Mouse (Mus musculus): Measurements from ENCODE around the gene Gm39115. TPM values are rescaled to one million over a fixed set of nuclear protein-coding genes. Genes with fewer than 3 reads are reported as not detected.
"Not testable (repeated sequence)": the region's sequence is repeated elsewhere in the genome, so short reads cannot be mapped to it uniquely, and the experiment has no call there.

Gm39115 gene
- polyA plus RNA-seq (2014; fragmentation: Nextera tagmentation; extraction: Ambion mirVana), result not detected in 2 replicates

- H3K27ac ChIP-seq (ENCODE audit: low read depth, low read length); ATAC-seq (replicated peaks; ENCODE audit: low FRiP score); H3K9ac ChIP-seq (ENCODE audit: low read length); H3K27me3 ChIP-seq (ENCODE audit: control insufficient read depth, insufficient read depth, low read length); H3K4me3 ChIP-seq (ENCODE audit: low read depth, low read length); DNase-seq (ENCODE audit: low spot score); H3K4me2 ChIP-seq (ENCODE audit: low read depth, low read length, severe bottlenecking); H3K36me3 ChIP-seq (ENCODE audit: control insufficient read depth, insufficient read depth, low read length); H3K4me1 ChIP-seq (replicated peaks; ENCODE audit: control insufficient read depth, insufficient read depth, low read length); H3K9me3 ChIP-seq (ENCODE audit: control insufficient read depth, low read length): not testable (repeated sequence)
- WGBS, result 48% methylated on average over 2 of the region's 2 CpGs
These were observed at the start of gene Gm39115 for GRCm38 (mm10) chr7:142135934-142136333. TSS of gene Gm39115 (minus strand) at chr7:142136034.

DNA sequence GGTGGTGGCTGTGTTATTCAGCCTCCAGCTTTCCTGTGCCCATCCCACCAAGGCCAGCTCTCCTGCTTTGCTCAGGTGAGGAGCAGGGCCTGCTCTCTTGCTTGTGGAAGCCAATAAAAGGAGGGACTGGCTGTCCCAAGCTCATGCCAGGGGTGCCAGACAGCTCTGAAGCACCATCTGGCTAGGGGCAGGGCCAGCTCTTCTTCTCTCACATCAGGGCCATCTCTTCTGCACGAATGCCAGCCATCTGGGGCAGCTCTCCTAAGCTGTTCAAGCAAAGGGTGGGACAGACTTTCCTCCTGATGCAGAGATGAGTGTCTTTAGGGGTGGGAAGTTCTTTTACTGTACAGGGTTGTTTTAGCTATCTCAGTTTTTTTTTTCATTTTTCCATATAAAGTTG lies 45.2 kb upstream of the Gm39115 start:
- ATAC-seq (replicated peaks; ENCODE audit: low FRiP score), result no peak
- H3K27me3 ChIP-seq (ENCODE audit: control insufficient read depth, insufficient read depth, low read length), result no peaks in the 10 kb centered on the region
- no peaks in the 10 kb centered on the region for H3K9me3 ChIP-seq (ENCODE audit: control insufficient read depth, low read length)
- no peak overlapping the region for H3K4me2 ChIP-seq (ENCODE audit: low read depth, low read length, severe bottlenecking)
- no peaks in the 10 kb centered on the region for H3K36me3 ChIP-seq (ENCODE audit: control insufficient read depth, insufficient read depth, low read length)
- no peak for DNase-seq (ENCODE audit: low spot score)
- WGBS, result 53% methylated on average over 1 of the region's 1 CpGs
- H3K9ac ChIP-seq (ENCODE audit: low read length), result no peak overlapping the region
- H3K27ac ChIP-seq (ENCODE audit: low read depth, low read length), result no peak overlapping the region
- no peak overlapping the region for H3K4me3 ChIP-seq (ENCODE audit: low read depth, low read length)
- H3K4me1 ChIP-seq (replicated peaks; ENCODE audit: control insufficient read depth, insufficient read depth, low read length), result no peaks in the 10 kb centered on the region

DNA sequence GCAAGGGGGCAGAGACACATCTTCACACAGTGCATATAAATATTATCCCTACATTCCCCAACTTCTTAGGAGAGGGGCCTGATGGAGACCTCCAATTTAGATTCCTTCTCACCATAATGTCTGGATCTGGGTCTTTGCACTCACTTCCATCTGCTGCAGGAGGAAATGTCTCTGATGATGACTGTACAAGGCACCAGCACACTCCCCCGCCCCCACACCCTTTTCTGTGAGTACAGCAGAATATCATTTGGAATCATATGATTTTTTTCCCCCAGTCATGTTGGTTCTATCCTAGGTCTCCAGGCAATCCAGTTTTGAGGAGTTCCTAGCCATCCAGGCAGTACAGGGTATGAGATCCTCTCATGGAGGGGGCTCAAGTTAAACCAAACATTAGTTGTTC lies 42.9 kb upstream of the Gm39115 start:
- no peak overlapping the region for H3K4me3 ChIP-seq (ENCODE audit: low read depth, low read length)
- whole genome bisulfite sequencing, result 71% methylated on average over 1 of the region's 1 CpGs
- no peaks in the 10 kb centered on the region for H3K4me1 ChIP-seq (replicated peaks; ENCODE audit: control insufficient read depth, insufficient read depth, low read length)
- no peaks in the 10 kb centered on the region for H3K27me3 ChIP-seq (ENCODE audit: control insufficient read depth, insufficient read depth, low read length)
- H3K9me3 ChIP-seq (ENCODE audit: control insufficient read depth, low read length), result no peaks in the 10 kb centered on the region
- H3K36me3 ChIP-seq (ENCODE audit: control insufficient read depth, insufficient read depth, low read length), result no peaks in the 10 kb centered on the region
- no peak overlapping the region for H3K4me2 ChIP-seq (ENCODE audit: low read depth, low read length, severe bottlenecking)
- DNase-seq (ENCODE audit: low spot score) (no peak), ATAC-seq (replicated peaks; ENCODE audit: low FRiP score) (no peak)
- no peak overlapping the region for H3K27ac ChIP-seq (ENCODE audit: low read depth, low read length)
- H3K9ac ChIP-seq (ENCODE audit: low read length), result no peak overlapping the region

DNA sequence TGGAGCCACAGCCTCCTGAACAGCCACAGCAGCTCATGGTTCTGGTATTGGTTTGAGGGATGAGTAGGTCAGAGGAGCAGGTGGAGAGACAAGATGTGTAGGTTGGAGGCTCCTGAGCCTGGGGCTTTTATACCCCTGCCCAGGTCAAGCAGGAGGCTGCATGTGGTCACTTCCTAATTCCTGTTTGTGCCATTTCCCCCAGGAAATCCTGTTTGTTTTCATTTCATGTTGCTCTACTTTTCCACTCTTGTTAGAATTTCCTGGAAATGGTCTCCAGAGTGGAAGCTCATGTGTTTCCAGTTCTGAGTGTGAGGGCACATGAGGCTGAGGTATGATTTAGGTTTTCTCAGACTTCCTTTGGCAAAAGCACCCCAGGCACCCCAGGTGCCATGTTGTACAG lies 40.1 kb upstream of the Gm39115 start, which contains the start of gene Krtap5-2:
Krtap5-2 (minus strand) TSS at position 101 of the 400 bp plus-strand sequence.
- H3K9me3 ChIP-seq (ENCODE audit: control insufficient read depth, low read length); H3K4me3 ChIP-seq (ENCODE audit: low read depth, low read length); DNase-seq (ENCODE audit: low spot score); H3K4me1 ChIP-seq (replicated peaks; ENCODE audit: control insufficient read depth, insufficient read depth, low read length); H3K27ac ChIP-seq (ENCODE audit: low read depth, low read length); H3K27me3 ChIP-seq (ENCODE audit: control insufficient read depth, insufficient read depth, low read length); H3K36me3 ChIP-seq (ENCODE audit: control insufficient read depth, insufficient read depth, low read length); H3K9ac ChIP-seq (ENCODE audit: low read length); H3K4me2 ChIP-seq (ENCODE audit: low read depth, low read length, severe bottlenecking); ATAC-seq (replicated peaks; ENCODE audit: low FRiP score): not testable (repeated sequence)

DNA sequence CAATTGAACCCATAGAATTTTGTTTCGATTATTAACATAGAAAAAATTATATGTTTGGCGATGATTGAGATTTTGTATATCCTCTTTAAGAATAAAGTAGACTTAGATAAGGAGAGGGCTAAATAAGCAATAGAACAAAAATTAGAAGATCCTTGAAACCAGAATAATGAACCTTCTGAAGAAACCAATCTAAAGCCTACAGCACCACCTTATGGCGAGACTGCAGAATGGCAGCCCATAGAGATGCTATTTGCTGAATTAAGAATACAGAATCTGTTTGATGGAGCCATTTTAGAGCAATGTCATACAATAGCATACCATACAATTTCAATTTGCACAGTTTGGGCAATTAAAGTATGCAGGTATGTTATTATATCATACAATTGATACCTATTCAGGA lies 34.0 kb upstream of the Gm39115 start:
- ATAC-seq (replicated peaks; ENCODE audit: low FRiP score) (no peak), DNase-seq (ENCODE audit: low spot score) (no peak)
- Histone ChIP-seq H3K36me3 (ENCODE audit: control insufficient read depth, insufficient read depth, low read length) (no peaks in the 10 kb centered on the region), H3K9ac (ENCODE audit: low read length) (no peak overlapping the region), H3K9me3 (ENCODE audit: control insufficient read depth, low read length) (no peaks in the 10 kb centered on the region), H3K4me1 (replicated peaks; ENCODE audit: control insufficient read depth, insufficient read depth, low read length) (no peaks in the 10 kb centered on the region), H3K4me2 (ENCODE audit: low read depth, low read length, severe bottlenecking) (no peak overlapping the region), H3K4me3 (ENCODE audit: low read depth, low read length) (no peak overlapping the region), H3K27ac (ENCODE audit: low read depth, low read length) (no peak overlapping the region), H3K27me3 (ENCODE audit: control insufficient read depth, insufficient read depth, low read length) (no peaks in the 10 kb centered on the region)
- WGBS, result 47% methylated on average over 3 of the region's 3 CpGs

DNA sequence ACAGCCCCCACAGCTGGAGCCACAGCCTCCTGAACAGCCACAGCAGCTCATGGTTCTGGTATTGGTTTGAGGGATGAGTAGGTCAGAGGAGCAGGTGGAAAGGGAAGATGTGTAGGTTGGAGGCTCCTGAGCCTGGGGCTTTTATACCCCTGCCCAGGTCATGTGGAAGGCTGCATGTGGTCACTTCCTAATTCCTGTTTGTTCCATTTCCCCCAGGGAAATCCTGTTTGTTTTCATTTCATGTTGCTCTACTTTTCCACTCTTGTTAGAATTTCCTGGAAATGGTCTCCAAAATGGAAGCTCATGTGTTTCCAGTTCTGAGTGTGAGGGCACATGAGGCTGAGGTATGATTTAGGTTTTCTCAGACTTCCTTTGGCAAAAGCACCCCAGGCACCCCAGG lies 29.8 kb upstream of the Gm39115 start, which contains the start of gene Gm4553:
Gm4553 (minus strand) TSS at position 101 of the 400 bp plus-strand sequence.
- not testable (repeated sequence) for H3K27me3 ChIP-seq (ENCODE audit: control insufficient read depth, insufficient read depth, low read length); H3K27ac ChIP-seq (ENCODE audit: low read depth, low read length); DNase-seq (ENCODE audit: low spot score); H3K9me3 ChIP-seq (ENCODE audit: control insufficient read depth, low read length); H3K4me1 ChIP-seq (replicated peaks; ENCODE audit: control insufficient read depth, insufficient read depth, low read length); H3K4me3 ChIP-seq (ENCODE audit: low read depth, low read length); H3K4me2 ChIP-seq (ENCODE audit: low read depth, low read length, severe bottlenecking); ATAC-seq (replicated peaks; ENCODE audit: low FRiP score); H3K9ac ChIP-seq (ENCODE audit: low read length); H3K36me3 ChIP-seq (ENCODE audit: control insufficient read depth, insufficient read depth, low read length)

- Histone ChIP-seq H3K9me3 (ENCODE audit: control insufficient read depth, low read length) (no peaks in the 10 kb centered on the region), H3K27me3 (ENCODE audit: control insufficient read depth, insufficient read depth, low read length) (no peaks in the 10 kb centered on the region), H3K4me3 (ENCODE audit: low read depth, low read length) (no peak overlapping the region), H3K9ac (ENCODE audit: low read length) (no peak overlapping the region), H3K27ac (ENCODE audit: low read depth, low read length) (no peak overlapping the region), H3K4me1 (replicated peaks; ENCODE audit: control insufficient read depth, insufficient read depth, low read length) (no peaks in the 10 kb centered on the region), H3K4me2 (ENCODE audit: low read depth, low read length, severe bottlenecking) (no peak overlapping the region), H3K36me3 (ENCODE audit: control insufficient read depth, insufficient read depth, low read length) (no peaks in the 10 kb centered on the region)
- ATAC-seq (replicated peaks; ENCODE audit: low FRiP score) (no peak), DNase-seq (ENCODE audit: low spot score) (no peak)
- WGBS, result 98% methylated on average over 3 of the region's 3 CpGs
These were observed 23.5 kb upstream of the Gm39115 start for GRCm38 (mm10) chr7:142159366-142159765.

- not testable (repeated sequence) for H3K9ac ChIP-seq (ENCODE audit: low read length); H3K36me3 ChIP-seq (ENCODE audit: control insufficient read depth, insufficient read depth, low read length); H3K4me1 ChIP-seq (replicated peaks; ENCODE audit: control insufficient read depth, insufficient read depth, low read length); DNase-seq (ENCODE audit: low spot score); H3K4me2 ChIP-seq (ENCODE audit: low read depth, low read length, severe bottlenecking); H3K27me3 ChIP-seq (ENCODE audit: control insufficient read depth, insufficient read depth, low read length); H3K27ac ChIP-seq (ENCODE audit: low read depth, low read length); ATAC-seq (replicated peaks; ENCODE audit: low FRiP score); H3K4me3 ChIP-seq (ENCODE audit: low read depth, low read length); H3K9me3 ChIP-seq (ENCODE audit: control insufficient read depth, low read length)
- 53% methylated on average over 2 of the region's 2 CpGs for WGBS
These were observed 21.2 kb upstream of the Gm39115 start, which contains the start of gene Gm29735 for GRCm38 (mm10) chr7:142157013-142157412. TSS of gene Gm29735 (minus strand) at chr7:142157113.

- Histone ChIP-seq H3K4me3 (ENCODE audit: low read depth, low read length) (no peak overlapping the region), H3K9ac (ENCODE audit: low read length) (no peak overlapping the region), H3K4me1 (replicated peaks; ENCODE audit: control insufficient read depth, insufficient read depth, low read length) (no peaks in the 10 kb centered on the region), H3K27me3 (ENCODE audit: control insufficient read depth, insufficient read depth, low read length) (no peaks in the 10 kb centered on the region), H3K27ac (ENCODE audit: low read depth, low read length) (no peak overlapping the region), H3K9me3 (ENCODE audit: control insufficient read depth, low read length) (no peaks in the 10 kb centered on the region), H3K36me3 (ENCODE audit: control insufficient read depth, insufficient read depth, low read length) (no peaks in the 10 kb centered on the region), H3K4me2 (ENCODE audit: low read depth, low read length, severe bottlenecking) (no peak overlapping the region)
- DNase-seq (ENCODE audit: low spot score) (no peak), ATAC-seq (replicated peaks; ENCODE audit: low FRiP score) (no peak)
- 77% methylated on average over 1 of the region's 1 CpGs for WGBS
These were observed 19.5 kb upstream of the Gm39115 start for GRCm38 (mm10) chr7:142155308-142155707.

Data from forebrain, embryonic 11.5 days (tissue).